Mouse (Mus musculus): ENCODE results near the gene Rhobtb1.

- no peak for TF ChIP-seq CTCF (IDR thresholded peaks at IDR 0.05; ENCODE audit: control insufficient read depth, insufficient read depth, insufficient replicate concordance, low read depth, low read length)
- no peak for TF ChIP-seq POLR2A (IDR thresholded peaks at IDR 0.05; ENCODE audit: control insufficient read depth, low read depth, low read length)
These were observed 116.9 kb downstream of the Rhobtb1 start for GRCm38 (mm10) chr10:69268061-69268643.

Data from testis, adult 2 months (tissue).